Mouse (Mus musculus): ENCODE data around the gene Gm28729. TPM values are rescaled to one million over a fixed set of nuclear protein-coding genes. Genes with fewer than 3 reads are reported as not detected.
A peak's percentile ranks its signal among the peaks of the same experiment; 100 is the strongest.

Gm28729 gene
- polyA plus RNA-seq, 2 experiments, result 0.11 TPM; not detected in 1

GRCm38 (mm10) chr9:96450900-96451720, 74.0 kb downstream of the Gm28729 start:
- Histone ChIP-seq H3K4me3 (replicated peaks; ENCODE audit: low read length) (no peak overlapping the region), H3K4me1 (ENCODE audit: control insufficient read depth, insufficient read depth, low read length) (no peaks in the 10 kb centered on the region), H3K9me3 (ENCODE audit: control insufficient read depth, low read length) (no peaks in the 10 kb centered on the region), H3K27ac (replicated peaks; ENCODE audit: low read depth, low read length) (no peak overlapping the region), H3K27me3 (ENCODE audit: control insufficient read depth, insufficient read depth, low read length) (no peaks in the 10 kb centered on the region), H3K36me3 (ENCODE audit: control insufficient read depth, insufficient read depth, low read length) (no peaks in the 10 kb centered on the region), H3K4me2 (replicated peaks; ENCODE audit: low read depth, low read length, severe bottlenecking) (no peak overlapping the region), H3K9ac (ENCODE audit: low read depth, low read length, severe bottlenecking) (no peak overlapping the region)
- TF ChIP-seq POLR2A (IDR thresholded peaks at IDR 0.05; ENCODE audit: borderline replicate concordance, extremely low read depth, insufficient read depth, insufficient read length), result no peak
- DNase-seq (ENCODE audit: low spot score) (no peak), ATAC-seq (ENCODE audit: low FRiP score, low read depth) (no peak; the same call in 1 of the 2 replicates)
- 66% methylated on average over 12 of the region's 12 CpGs for WGBS

- Histone ChIP-seq H3K27ac (replicated peaks; ENCODE audit: low read depth, low read length) (no peak overlapping the region), H3K4me3 (replicated peaks; ENCODE audit: low read length) (no peak overlapping the region), H3K9me3 (ENCODE audit: control insufficient read depth, low read length) (no peaks in the 10 kb centered on the region), H3K36me3 (ENCODE audit: control insufficient read depth, insufficient read depth, low read length) (no peaks in the 10 kb centered on the region), H3K27me3 (ENCODE audit: control insufficient read depth, insufficient read depth, low read length) (no peaks in the 10 kb centered on the region), H3K4me2 (replicated peaks; ENCODE audit: low read depth, low read length, severe bottlenecking) (no peak overlapping the region), H3K9ac (ENCODE audit: low read depth, low read length, severe bottlenecking) (no peak overlapping the region), H3K4me1 (ENCODE audit: control insufficient read depth, insufficient read depth, low read length) (no peaks in the 10 kb centered on the region)
- 90% methylated on average over 9 of the region's 9 CpGs for WGBS
- DNase-seq (ENCODE audit: low spot score) (no peak), ATAC-seq (ENCODE audit: low FRiP score, low read depth) (no peak)
- no peak for TF ChIP-seq POLR2A (IDR thresholded peaks at IDR 0.05; ENCODE audit: borderline replicate concordance, extremely low read depth, insufficient read depth, insufficient read length)
Observed at GRCm38 (mm10) chr9:96449514-96449913, 75.5 kb downstream of the Gm28729 start.

- ATAC-seq (ENCODE audit: low FRiP score, low read depth), result no peak
- WGBS, result 65% methylated on average over 4 of the region's 4 CpGs
Observed at GRCm38 (mm10) chr9:96445351-96445750, 79.7 kb downstream of the Gm28729 start.

GRCm38 (mm10) chr9:96442081-96442480, 83.0 kb downstream of the Gm28729 start:
- no peak overlapping the region for H3K4me3 ChIP-seq (replicated peaks; ENCODE audit: low read length)
- H3K4me2 ChIP-seq (replicated peaks; ENCODE audit: low read depth, low read length, severe bottlenecking), result no peak overlapping the region
- no peaks in the 10 kb centered on the region for H3K36me3 ChIP-seq (ENCODE audit: control insufficient read depth, insufficient read depth, low read length)
- H3K4me1 ChIP-seq (ENCODE audit: control insufficient read depth, insufficient read depth, low read length), result peaks cover 13% of the 10 kb centered on the region
- WGBS, result 34% methylated on average over 10 of the region's 10 CpGs
- ATAC-seq (ENCODE audit: low FRiP score, low read depth) (no peak), DNase-seq (ENCODE audit: low spot score) (no peak)
- no peaks in the 10 kb centered on the region for H3K27me3 ChIP-seq (ENCODE audit: control insufficient read depth, insufficient read depth, low read length)
- no peaks in the 10 kb centered on the region for H3K9me3 ChIP-seq (ENCODE audit: control insufficient read depth, low read length)
- no peak for TF ChIP-seq POLR2A (IDR thresholded peaks at IDR 0.05; ENCODE audit: borderline replicate concordance, extremely low read depth, insufficient read depth, insufficient read length)
- H3K27ac ChIP-seq (replicated peaks; ENCODE audit: low read depth, low read length), result no peak overlapping the region
- H3K9ac ChIP-seq (ENCODE audit: low read depth, low read length, severe bottlenecking), result no peak overlapping the region

More at GRCm38 (mm10) chr9:96445351-96445750, 79.7 kb downstream of the Gm28729 start:
- H3K4me3 ChIP-seq (replicated peaks; ENCODE audit: low read length), result no peak overlapping the region
- no peaks in the 10 kb centered on the region for H3K9me3 ChIP-seq (ENCODE audit: control insufficient read depth, low read length)
- TF ChIP-seq POLR2A (IDR thresholded peaks at IDR 0.05; ENCODE audit: borderline replicate concordance, extremely low read depth, insufficient read depth, insufficient read length), result no peak
- DNase-seq (ENCODE audit: low spot score), result no peak
- H3K36me3 ChIP-seq (ENCODE audit: control insufficient read depth, insufficient read depth, low read length), result no peaks in the 10 kb centered on the region
- no peaks in the 10 kb centered on the region for H3K4me1 ChIP-seq (ENCODE audit: control insufficient read depth, insufficient read depth, low read length)
- no peak overlapping the region for H3K27ac ChIP-seq (replicated peaks; ENCODE audit: low read depth, low read length)
- H3K9ac ChIP-seq (ENCODE audit: low read depth, low read length, severe bottlenecking), result no peak overlapping the region
- H3K27me3 ChIP-seq (ENCODE audit: control insufficient read depth, insufficient read depth, low read length), result no peaks in the 10 kb centered on the region
- no peak overlapping the region for H3K4me2 ChIP-seq (replicated peaks; ENCODE audit: low read depth, low read length, severe bottlenecking)

GRCm38 (mm10) chr9:96438334-96438871, 86.7 kb downstream of the Gm28729 start:
- H3K9me3 ChIP-seq (ENCODE audit: control insufficient read depth, low read length), result no peaks in the 10 kb centered on the region
- peak; percentile 59 for DNase-seq (ENCODE audit: low spot score)

More at GRCm38 (mm10) chr9:96438334-96438871, 86.7 kb downstream of the Gm28729 start:
- H3K4me1 ChIP-seq (ENCODE audit: control insufficient read depth, insufficient read depth, low read length), result peaks cover 21% of the 10 kb centered on the region
- H3K36me3 ChIP-seq (ENCODE audit: control insufficient read depth, insufficient read depth, low read length), result no peaks in the 10 kb centered on the region
- TF ChIP-seq POLR2A (IDR thresholded peaks at IDR 0.05; ENCODE audit: borderline replicate concordance, extremely low read depth, insufficient read depth, insufficient read length), result no peak
- H3K27me3 ChIP-seq (ENCODE audit: control insufficient read depth, insufficient read depth, low read length), result no peaks in the 10 kb centered on the region
- peak overlapping the region; percentile 85 for H3K4me2 ChIP-seq (replicated peaks; ENCODE audit: low read depth, low read length, severe bottlenecking)
- peak overlapping the region; percentile 50 for H3K4me3 ChIP-seq (replicated peaks; ENCODE audit: low read length)
- peak overlapping the region; percentile 56 for H3K27ac ChIP-seq (replicated peaks; ENCODE audit: low read depth, low read length)
- peak overlapping the region; percentile 74 for H3K9ac ChIP-seq (ENCODE audit: low read depth, low read length, severe bottlenecking)
- peak; percentile 68 for ATAC-seq (ENCODE audit: low FRiP score, low read depth)
- 6% methylated on average over 8 of the region's 8 CpGs for WGBS

Measured in limb, embryonic 14.5 days (tissue).